Mouse (Mus musculus) limb, embryonic 14.5 days (tissue): Measurements from ENCODE around the gene Plekha5. TPM values are rescaled to one million over a fixed set of nuclear protein-coding genes. Genes with fewer than 3 reads are reported as not detected.

Experiments
- ATAC-seq: fragments of 200-750 bp; cut with Nextera tagmentation; 2 replicates; pipeline ENCODE4 v1.8.0; 2017; ENCODE audit warnings: low read depth, moderate number of reproducible peaks, moderate TSS enrichment; ENCODE audit not compliant: low FRiP score
- DNase-seq: peaks from one replicate; pipeline ENCODE4 v3.0.0-alpha.2; 2015; ENCODE audit warnings: low spot score
- H3K27ac ChIP-seq: fragments of 300-500 bp; sonication (generic); replicated peaks from 2 replicates; pipeline ENCODE4 v1.5.1; 2014; ENCODE audit warnings: low read depth, mild to moderate bottlenecking, low read length, moderate library complexity, mixed read lengths
- H3K27me3 ChIP-seq: fragments of 300-500 bp; sonication (generic); 2 replicates; pipeline ENCODE4 v1.6.1; 2014; ENCODE audit warnings: low read length, mixed read lengths; ENCODE audit not compliant: control insufficient read depth, insufficient read depth
- H3K36me3 ChIP-seq: fragments of 300-500 bp; sonication (generic); 2 replicates; pipeline ENCODE4 v1.6.1; 2014; ENCODE audit warnings: mild to moderate bottlenecking, low read length, moderate library complexity, mixed read lengths; ENCODE audit not compliant: control insufficient read depth, insufficient read depth
- H3K4me1 ChIP-seq: fragments of 300-500 bp; sonication (generic); 2 replicates; pipeline ENCODE4 v1.6.1; 2014; ENCODE audit warnings: antibody characterized with exemption, low read length, mixed read lengths; ENCODE audit not compliant: control insufficient read depth, insufficient read depth
- H3K4me2 ChIP-seq: fragments of 300-500 bp; sonication (generic); replicated peaks from 2 replicates; pipeline ENCODE4 v1.6.1; 2014; ENCODE audit warnings: low read depth, mild to moderate bottlenecking, low read length, moderate library complexity; ENCODE audit not compliant: severe bottlenecking
- H3K4me3 ChIP-seq: fragments of 300-500 bp; sonication (generic); replicated peaks from 2 replicates; pipeline ENCODE4 v1.5.1; 2014; ENCODE audit warnings: low read length
- H3K9ac ChIP-seq: fragments of 300-500 bp; sonication (generic); 2 replicates; pipeline ENCODE4 v1.6.1; 2014; ENCODE audit warnings: mild to moderate bottlenecking, low read depth, low read length, moderate library complexity; ENCODE audit not compliant: severe bottlenecking
- H3K9me3 ChIP-seq: fragments of 300-500 bp; sonication (generic); 2 replicates; pipeline ENCODE4 v1.6.1; 2016; ENCODE audit warnings: low read length; ENCODE audit not compliant: control insufficient read depth
- POLR2A ChIP-seq: fragments of 200-500 bp; IDR thresholded peaks from 2 replicates; pipeline ENCODE4 v1.8.0; 2012; ENCODE audit warnings: inconsistent platforms, mild to moderate bottlenecking, moderate library complexity, borderline replicate concordance; ENCODE audit not compliant: insufficient read depth, insufficient read length; ENCODE audit errors: extremely low read depth
- WGBS: fragments of 180-500 bp; shearing (Covaris S2); extraction: QIAGEN DNeasy Blood & Tissue Kit; methylation state at CpG from one replicate; pipeline ENCODE4 v1.1.7; 2014; 5-methylcytosine and 5-hydroxymethylcytosine counted together
- polyA plus RNA-seq, 2 experiments: library from polyadenylated mRNA; depleted of rRNA in 1 of 2; stranded (reverse) in 1 of 2; unstranded in 1 of 2; fragments of >200 nt; fragmentation: Nextera tagmentation in 1 of 2; extraction: Ambion mirVana in 1 of 2; gene quantifications; 2 replicates each; pipeline versions ENCODE4 v1.2.1 to v1.2.3; 2012 to 2014

Gene Plekha5
- polyA plus RNA-seq, 2 experiments = 50.8 to 87.2 TPM

GRCm38 (mm10) chr6:140424991-140425361 lies 1.1 kb downstream of the Plekha5 start:
- Histone ChIP-seq H3K9ac (peak overlapping the region; percentile 96), H3K4me1 (peaks cover 10% of the 10 kb centered on the region), H3K9me3 (no peaks in the 10 kb centered on the region), H3K27me3 (no peaks in the 10 kb centered on the region), H3K4me2 (peak overlapping the region; percentile 78), H3K27ac (peak overlapping the region; percentile 91; the same call in 1 of the 2 replicates), H3K4me3 (peak overlapping the region; percentile 92), H3K36me3 (peaks cover 16% of the 10 kb centered on the region)
- WGBS = under 1% methylated on average over 17 of the region's 17 CpGs
- DNase-seq = no peak
- TF ChIP-seq POLR2A = 0 out of 2 replicates have a peak, but pooled peaks have one; percentile 6
- no peak for ATAC-seq

- WGBS = 88% methylated on average over 8 of the region's 8 CpGs
- no peak overlapping the region for H3K4me2 ChIP-seq
- H3K36me3 ChIP-seq = peaks cover 42% of the 10 kb centered on the region
Observed at GRCm38 (mm10) chr6:140429236-140429635, 5.4 kb downstream of the Plekha5 start.

GRCm38 (mm10) chr6:140432363-140432762 lies 8.5 kb downstream of the Plekha5 start:
- no peak overlapping the region for H3K9ac ChIP-seq
- no peak for TF ChIP-seq POLR2A
- H3K4me1 ChIP-seq = no peaks in the 10 kb centered on the region
- H3K27ac ChIP-seq = no peak overlapping the region
- WGBS = 95% methylated on average over 9 of the region's 9 CpGs
- H3K4me3 ChIP-seq = no peak overlapping the region
- no peaks in the 10 kb centered on the region for H3K9me3 ChIP-seq
- no peak for ATAC-seq
- no peaks in the 10 kb centered on the region for H3K27me3 ChIP-seq
- peaks cover 39% of the 10 kb centered on the region for H3K36me3 ChIP-seq
- no peak for DNase-seq
- no peak overlapping the region for H3K4me2 ChIP-seq

More at GRCm38 (mm10) chr6:140429236-140429635, 5.4 kb downstream of the Plekha5 start:
- no peak for ATAC-seq
- Histone ChIP-seq H3K27ac (no peak overlapping the region), H3K27me3 (no peaks in the 10 kb centered on the region), H3K9ac (no peak overlapping the region), H3K4me3 (no peak overlapping the region), H3K9me3 (no peaks in the 10 kb centered on the region), H3K4me1 (peaks cover 10% of the 10 kb centered on the region)
- no peak for TF ChIP-seq POLR2A
- DNase-seq = no peak

GRCm38 (mm10) chr6:140443374-140443773 lies 19.5 kb downstream of the Plekha5 start:
- Histone ChIP-seq H3K27ac (no peak overlapping the region), H3K4me1 (peaks cover 8% of the 10 kb centered on the region), H3K4me3 (no peak overlapping the region), H3K9ac (no peak overlapping the region), H3K36me3 (peaks cover 3% of the 10 kb centered on the region), H3K4me2 (no peak overlapping the region), H3K27me3 (no peaks in the 10 kb centered on the region), H3K9me3 (no peaks in the 10 kb centered on the region)
- no peak for ATAC-seq
- WGBS = 92% methylated on average over 5 of the region's 5 CpGs
- peak; percentile 80 for DNase-seq
- no peak for TF ChIP-seq POLR2A

- no peak for DNase-seq
- 69% methylated on average over 7 of the region's 7 CpGs for WGBS
Observed at GRCm38 (mm10) chr6:140444147-140444546, 20.3 kb downstream of the Plekha5 start.

GRCm38 (mm10) chr6:140444855-140445465 lies 21.1 kb downstream of the Plekha5 start:
- Histone ChIP-seq H3K4me3 (no peak overlapping the region), H3K36me3 (peaks cover 3% of the 10 kb centered on the region), H3K4me2 (no peak overlapping the region), H3K27me3 (no peaks in the 10 kb centered on the region), H3K9me3 (no peaks in the 10 kb centered on the region), H3K4me1 (peaks cover 8% of the 10 kb centered on the region), H3K9ac (no peak overlapping the region), H3K27ac (no peak overlapping the region)
- ATAC-seq = no peak
- no peak for DNase-seq
- TF ChIP-seq POLR2A = no peak
- 42% methylated on average over 10 of the region's 10 CpGs for WGBS

More at GRCm38 (mm10) chr6:140444147-140444546, 20.3 kb downstream of the Plekha5 start:
- Histone ChIP-seq H3K4me1 (peaks cover 8% of the 10 kb centered on the region), H3K36me3 (peaks cover 3% of the 10 kb centered on the region), H3K27ac (no peak overlapping the region), H3K27me3 (no peaks in the 10 kb centered on the region), H3K9me3 (no peaks in the 10 kb centered on the region), H3K4me3 (no peak overlapping the region), H3K9ac (no peak overlapping the region), H3K4me2 (no peak overlapping the region)
- ATAC-seq = no peak
- TF ChIP-seq POLR2A = no peak
